Mouse (Mus musculus) E14TG2a.4 (cell line): ENCODE measurements around the gene Ptpa.

Experiments used
- CTCF ChIP-seq: conservative IDR thresholded peaks from 2 replicates; pipeline ENCODE4 v1.5.1; 2014; ENCODE audit warnings: low read length
- NANOG ChIP-seq: IDR thresholded peaks from 2 replicates; pipeline ENCODE4 v1.6.1; 2014; ENCODE audit warnings: borderline replicate concordance, low read length, mixed read lengths
- POU5F1 ChIP-seq: IDR thresholded peaks from 2 replicates; pipeline ENCODE4 v1.6.1; 2014; ENCODE audit warnings: low read length, borderline replicate concordance

GRCm38 (mm10) chr2:30407221-30407620 is 8.6 kb upstream of the Ptpa start:
- TF ChIP-seq CTCF (no peak), POU5F1 (no peak), NANOG (no peak)
